Mouse (Mus musculus) embryonic facial prominence, embryonic 13.5 days (tissue): ENCODE measurements at regions not wholly inside any gene's neighbourhood (a gene's known extent, or its start where the extent isn't known, plus 50 kb on each side); places are given as distances from the start of the nearest gene placed in this dataset.

ENCODE experiments used
- ATAC-seq: fragments of 200-750 bp; cut with Nextera tagmentation; 2 replicates; pipeline ENCODE4 v1.8.0; 2017; ENCODE audit warnings: low read depth; ENCODE audit not compliant: insufficient number of reproducible peaks, insufficient read depth, low FRiP score, low TSS enrichment
- H3K27ac ChIP-seq: fragments of 300-500 bp; sonication (generic); 2 replicates; pipeline ENCODE4 v1.5.1; 2015; ENCODE audit warnings: moderate library complexity, mild to moderate bottlenecking, inconsistent platforms
- H3K27me3 ChIP-seq: fragments of 300-500 bp; sonication (generic); 2 replicates; pipeline ENCODE4 v1.6.1; 2015; ENCODE audit warnings: mild to moderate bottlenecking, inconsistent platforms
- H3K36me3 ChIP-seq: fragments of 300-500 bp; sonication (generic); 2 replicates; pipeline ENCODE4 v1.6.1; 2015; ENCODE audit warnings: mild to moderate bottlenecking, inconsistent platforms
- H3K4me1 ChIP-seq: fragments of 300-500 bp; sonication (generic); 2 replicates; pipeline ENCODE4 v1.6.1; 2015; ENCODE audit warnings: inconsistent platforms
- H3K4me2 ChIP-seq: fragments of 300-500 bp; sonication (generic); 2 replicates; pipeline ENCODE4 v1.6.1; 2015; ENCODE audit warnings: moderate library complexity, mild to moderate bottlenecking, inconsistent platforms
- H3K4me3 ChIP-seq: fragments of 300-500 bp; sonication (generic); 2 replicates; pipeline ENCODE4 v1.5.1; 2015; ENCODE audit warnings: mild to moderate bottlenecking, inconsistent platforms
- H3K9ac ChIP-seq: fragments of 300-500 bp; sonication (generic); 2 replicates; pipeline ENCODE4 v1.6.1; 2015; ENCODE audit warnings: mild to moderate bottlenecking, inconsistent platforms
- H3K9me3 ChIP-seq: fragments of 300-500 bp; sonication (generic); 2 replicates; pipeline ENCODE4 v1.6.1; 2016; ENCODE audit warnings: inconsistent platforms
- WGBS: fragments of 180-500 bp; shearing (Covaris S2); methylation state at CpG from one replicate; pipeline ENCODE4 v1.1.7; 2015; ENCODE audit warnings: mixed read lengths; 5-methylcytosine and 5-hydroxymethylcytosine counted together

DNA sequence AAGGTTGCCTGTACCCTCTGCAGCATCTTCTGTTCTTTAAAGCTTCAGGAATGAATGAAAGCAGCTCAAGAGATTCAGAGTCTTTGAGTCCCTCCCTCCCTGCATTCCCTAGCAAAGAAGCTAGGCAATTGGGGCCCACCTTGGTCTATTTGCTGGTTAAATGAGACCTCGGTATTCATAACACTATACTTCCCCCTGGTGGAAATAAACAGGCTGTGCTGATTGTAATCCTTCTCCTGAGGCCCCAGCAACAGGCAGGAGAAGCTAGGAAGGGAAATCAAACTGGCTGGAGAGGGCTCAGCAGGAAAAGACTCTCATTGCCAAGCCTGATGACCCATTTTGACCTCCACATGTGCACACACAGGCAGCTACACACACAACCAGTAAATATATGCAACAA is 137.1 kb downstream of the Sh3bp4 start:
- no peak overlapping the region for H3K4me2 ChIP-seq
- no peaks in the 10 kb centered on the region for H3K27me3 ChIP-seq
- no peak for ATAC-seq
- no peak overlapping the region for H3K4me3 ChIP-seq
- H3K4me1 ChIP-seq: peaks cover 6% of the 10 kb centered on the region; the same call in 1 of the 2 replicates
- 3% methylated on average over 1 of the region's 1 CpGs for WGBS
- H3K9me3 ChIP-seq: peaks cover 3% of the 10 kb centered on the region; the same call in 1 of the 2 replicates
- no peak overlapping the region for H3K9ac ChIP-seq
- no peak overlapping the region for H3K27ac ChIP-seq
- H3K36me3 ChIP-seq: no peaks in the 10 kb centered on the region

DNA sequence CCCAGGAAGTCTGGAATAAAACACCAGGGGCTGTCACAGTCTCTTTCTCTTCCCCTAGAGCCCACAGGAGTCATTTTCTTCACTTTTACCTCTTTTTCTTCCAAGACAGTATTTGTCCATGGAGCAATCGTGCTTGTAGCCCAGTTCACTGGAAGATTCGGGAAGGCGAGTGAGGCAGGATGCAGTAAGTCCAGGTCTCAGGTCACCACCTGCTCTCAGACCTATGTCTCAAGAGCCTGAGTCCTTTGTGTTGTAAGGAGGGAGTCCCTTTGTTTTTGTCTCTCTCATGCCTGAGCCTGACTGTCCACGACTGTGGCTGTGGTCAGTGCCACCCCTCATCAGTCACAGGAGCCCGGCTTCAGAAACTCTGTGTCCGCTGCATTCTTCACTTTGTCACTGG is 140.9 kb downstream of the Sh3bp4 start:
- Histone ChIP-seq H3K9ac (no peak overlapping the region), H3K36me3 (no peaks in the 10 kb centered on the region), H3K27me3 (no peaks in the 10 kb centered on the region), H3K9me3 (no peaks in the 10 kb centered on the region), H3K4me3 (no peak overlapping the region), H3K27ac (no peak overlapping the region), H3K4me2 (no peak overlapping the region), H3K4me1 (peaks cover 6% of the 10 kb centered on the region; the same call in 1 of the 2 replicates)
- no peak for ATAC-seq
- 86% methylated on average over 6 of the region's 6 CpGs for WGBS

DNA sequence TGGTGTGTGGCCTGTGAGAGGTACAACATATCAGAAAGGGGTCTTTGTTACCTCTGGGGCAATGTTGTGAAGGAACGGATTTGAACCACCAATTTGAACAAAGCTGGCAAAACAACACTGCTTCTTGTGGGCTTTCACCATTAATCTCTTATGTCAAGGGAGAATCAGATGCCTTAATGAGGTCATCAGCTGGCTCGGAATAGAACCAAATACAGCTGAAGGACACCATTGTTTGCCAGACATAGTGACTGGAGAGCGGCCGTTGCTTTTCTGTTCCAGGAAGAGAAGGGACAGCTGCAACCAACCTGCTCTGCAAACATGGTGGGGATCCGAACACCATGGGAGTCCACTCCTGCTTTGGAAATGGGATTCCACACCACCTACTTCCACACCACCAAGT is 158.2 kb downstream of the Sh3bp4 start:
- Histone ChIP-seq H3K27me3 (no peaks in the 10 kb centered on the region), H3K36me3 (no peaks in the 10 kb centered on the region), H3K4me3 (no peak overlapping the region), H3K4me1 (no peaks in the 10 kb centered on the region), H3K4me2 (no peak overlapping the region), H3K9ac (no peak overlapping the region), H3K27ac (no peak overlapping the region), H3K9me3 (no peaks in the 10 kb centered on the region)
- ATAC-seq: no peak
- WGBS: 67% methylated on average over 5 of the region's 5 CpGs

DNA sequence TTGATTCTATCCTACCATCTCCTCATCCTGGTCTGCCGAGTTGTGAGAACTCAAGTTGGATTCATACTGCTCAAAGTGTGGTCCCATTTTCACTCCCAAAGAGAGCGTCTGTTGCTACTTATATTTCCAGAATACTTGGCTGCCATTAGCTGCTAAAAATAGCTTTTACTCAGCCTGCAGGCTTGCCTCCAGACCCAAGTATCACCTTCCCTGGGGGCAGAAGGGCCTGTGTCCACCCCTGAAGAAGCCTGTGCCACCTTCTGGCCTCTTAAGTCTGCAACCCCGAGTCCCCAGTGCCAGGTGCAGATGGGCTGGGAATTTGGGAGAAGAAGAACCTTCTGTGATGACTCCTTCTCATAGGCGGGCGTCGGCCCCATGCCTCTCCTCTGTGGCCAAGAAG is 161.5 kb downstream of the Sh3bp4 start:
- Histone ChIP-seq H3K27ac (no peak overlapping the region), H3K27me3 (no peaks in the 10 kb centered on the region), H3K4me3 (no peak overlapping the region), H3K4me1 (peaks cover 5% of the 10 kb centered on the region; the same call in 1 of the 2 replicates), H3K9me3 (no peaks in the 10 kb centered on the region), H3K36me3 (no peaks in the 10 kb centered on the region), H3K4me2 (no peak overlapping the region), H3K9ac (no peak overlapping the region)
- no peak for ATAC-seq
- 79% methylated on average over 6 of the region's 6 CpGs for WGBS

DNA sequence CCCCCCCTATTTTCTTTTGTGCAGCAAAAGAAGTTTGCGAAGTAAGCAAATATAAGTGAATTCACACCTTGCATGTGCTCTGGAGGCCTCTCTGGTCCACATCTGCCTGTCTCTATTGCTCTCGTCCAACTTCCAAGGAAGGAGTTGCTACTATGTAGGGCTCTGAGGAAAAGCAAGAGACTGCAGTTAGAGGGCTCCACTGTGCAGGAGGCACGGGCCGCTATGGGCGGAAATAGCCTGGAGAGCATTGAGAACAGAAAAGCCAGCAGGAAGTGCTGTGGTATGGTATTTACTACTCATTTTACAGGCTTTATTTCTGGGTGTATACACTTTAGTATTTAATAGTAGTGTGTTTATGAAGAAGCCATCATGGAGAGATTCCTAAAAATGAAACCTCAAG is 162.2 kb downstream of the Sh3bp4 start:
- WGBS: 69% methylated on average over 5 of the region's 5 CpGs
- Histone ChIP-seq H3K36me3 (no peaks in the 10 kb centered on the region), H3K27ac (no peak overlapping the region), H3K9me3 (no peaks in the 10 kb centered on the region), H3K4me3 (no peak overlapping the region), H3K27me3 (no peaks in the 10 kb centered on the region), H3K4me2 (no peak overlapping the region), H3K9ac (no peak overlapping the region), H3K4me1 (peaks cover 5% of the 10 kb centered on the region; the same call in 1 of the 2 replicates)
- ATAC-seq: no peak

DNA sequence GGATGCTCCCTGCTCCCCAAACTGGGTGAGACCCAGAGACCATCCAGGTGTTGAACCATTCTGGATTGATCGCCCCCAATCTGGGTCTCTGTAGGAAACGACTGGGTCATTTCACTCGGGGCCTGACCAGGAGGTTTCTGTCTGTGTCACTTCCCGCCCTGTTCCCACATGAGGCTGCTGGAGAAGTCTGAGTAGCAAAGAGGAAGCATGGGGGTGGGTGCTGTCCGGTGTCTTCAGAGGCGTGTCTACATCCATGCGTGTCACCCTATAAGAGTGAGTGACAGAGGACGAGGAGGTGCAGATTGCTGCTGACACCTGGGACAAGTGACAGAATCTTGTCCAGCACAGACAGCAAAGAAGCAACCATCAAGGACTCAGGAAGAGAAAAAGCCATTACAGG is 164.7 kb downstream of the Sh3bp4 start:
- WGBS: 66% methylated on average over 8 of the region's 8 CpGs
- no peaks in the 10 kb centered on the region for H3K9me3 ChIP-seq
- H3K36me3 ChIP-seq: no peaks in the 10 kb centered on the region
- ATAC-seq: no peak
- H3K4me3 ChIP-seq: no peak overlapping the region
- H3K27me3 ChIP-seq: no peaks in the 10 kb centered on the region
- H3K4me2 ChIP-seq: no peak overlapping the region
- no peak overlapping the region for H3K9ac ChIP-seq
- no peak overlapping the region for H3K27ac ChIP-seq
- H3K4me1 ChIP-seq: peaks cover 5% of the 10 kb centered on the region; the same call in 1 of the 2 replicates

DNA sequence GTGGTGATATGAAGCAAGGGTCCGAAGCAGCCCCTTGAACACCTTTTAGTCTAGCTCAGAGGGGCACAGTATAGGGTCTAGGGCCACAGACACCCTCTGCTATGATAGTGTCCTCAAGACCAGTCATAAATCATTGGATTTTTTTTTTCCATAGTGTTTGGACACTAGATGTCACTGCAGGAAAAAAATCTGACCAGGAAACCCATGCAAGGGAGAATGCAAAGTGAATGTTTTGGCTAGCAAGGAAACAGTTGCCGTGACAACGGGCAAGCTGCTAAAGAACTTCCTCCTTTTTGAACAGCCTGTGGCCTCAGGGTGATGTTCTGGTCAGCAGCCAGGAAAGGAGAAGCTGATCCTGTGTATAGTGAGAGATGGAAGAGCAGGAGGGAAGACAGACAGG is 165.1 kb downstream of the Sh3bp4 start:
- Histone ChIP-seq H3K9me3 (no peaks in the 10 kb centered on the region), H3K27me3 (no peaks in the 10 kb centered on the region), H3K36me3 (no peaks in the 10 kb centered on the region), H3K9ac (no peak overlapping the region), H3K27ac (no peak overlapping the region), H3K4me3 (no peak overlapping the region), H3K4me2 (no peak overlapping the region), H3K4me1 (peaks cover 5% of the 10 kb centered on the region; the same call in 1 of the 2 replicates)
- 35% methylated on average over 3 of the region's 3 CpGs for WGBS
- ATAC-seq: no peak

DNA sequence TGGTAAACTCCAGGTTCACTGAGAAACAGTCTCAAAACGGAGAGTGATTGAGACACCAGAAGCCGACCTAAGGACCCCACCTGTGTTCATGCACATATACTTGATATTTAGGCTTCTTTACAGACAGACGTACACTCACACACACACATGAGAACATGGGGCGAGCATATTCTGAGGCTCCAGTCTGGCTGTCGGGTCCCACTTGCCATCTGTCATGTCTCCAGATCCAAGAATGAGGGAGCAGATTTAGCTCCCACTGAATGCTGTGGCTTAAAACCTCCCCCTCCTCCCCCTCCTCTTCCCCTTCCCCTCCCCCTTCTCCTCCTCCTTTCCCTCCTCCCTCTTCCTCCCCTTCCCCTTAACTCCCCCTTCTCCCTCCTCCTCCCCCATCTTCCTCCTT is 167.5 kb downstream of the Sh3bp4 start:
- Histone ChIP-seq H3K27me3 (no peaks in the 10 kb centered on the region), H3K27ac (no peak overlapping the region), H3K9me3 (no peaks in the 10 kb centered on the region), H3K9ac (no peak overlapping the region), H3K4me2 (no peak overlapping the region), H3K4me1 (peaks cover 9% of the 10 kb centered on the region; the same call in 1 of the 2 replicates), H3K36me3 (no peaks in the 10 kb centered on the region), H3K4me3 (no peak overlapping the region)
- no peak for ATAC-seq
- WGBS: 69% methylated on average over 5 of the region's 5 CpGs

DNA sequence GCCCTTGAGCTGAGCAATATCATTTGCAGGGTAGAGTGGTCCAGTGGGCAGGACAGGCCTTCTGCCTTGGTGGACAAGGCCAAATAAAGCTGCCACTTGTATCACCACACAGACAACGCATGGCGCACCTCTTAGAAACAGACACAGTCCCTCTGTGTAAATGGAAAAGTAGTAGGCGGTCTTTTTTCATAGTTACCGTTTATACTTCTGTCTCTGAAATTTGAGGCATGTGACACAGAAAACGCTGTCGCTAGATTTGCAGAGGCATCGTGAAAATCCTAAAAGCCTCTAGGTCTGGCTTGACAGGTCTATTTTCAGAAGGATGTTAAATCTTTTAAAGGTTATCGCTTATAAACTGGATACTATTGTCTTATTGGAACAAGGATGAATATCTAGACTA is 174.4 kb downstream of the Sh3bp4 start:
- no peak overlapping the region for H3K9ac ChIP-seq
- no peak overlapping the region for H3K4me3 ChIP-seq
- H3K4me2 ChIP-seq: no peak overlapping the region
- 66% methylated on average over 8 of the region's 8 CpGs for WGBS
- ATAC-seq: no peak
- no peaks in the 10 kb centered on the region for H3K27me3 ChIP-seq
- no peak overlapping the region for H3K27ac ChIP-seq
- peaks cover 8% of the 10 kb centered on the region for H3K9me3 ChIP-seq
- peaks cover 18% of the 10 kb centered on the region for H3K4me1 ChIP-seq
- no peaks in the 10 kb centered on the region for H3K36me3 ChIP-seq

DNA sequence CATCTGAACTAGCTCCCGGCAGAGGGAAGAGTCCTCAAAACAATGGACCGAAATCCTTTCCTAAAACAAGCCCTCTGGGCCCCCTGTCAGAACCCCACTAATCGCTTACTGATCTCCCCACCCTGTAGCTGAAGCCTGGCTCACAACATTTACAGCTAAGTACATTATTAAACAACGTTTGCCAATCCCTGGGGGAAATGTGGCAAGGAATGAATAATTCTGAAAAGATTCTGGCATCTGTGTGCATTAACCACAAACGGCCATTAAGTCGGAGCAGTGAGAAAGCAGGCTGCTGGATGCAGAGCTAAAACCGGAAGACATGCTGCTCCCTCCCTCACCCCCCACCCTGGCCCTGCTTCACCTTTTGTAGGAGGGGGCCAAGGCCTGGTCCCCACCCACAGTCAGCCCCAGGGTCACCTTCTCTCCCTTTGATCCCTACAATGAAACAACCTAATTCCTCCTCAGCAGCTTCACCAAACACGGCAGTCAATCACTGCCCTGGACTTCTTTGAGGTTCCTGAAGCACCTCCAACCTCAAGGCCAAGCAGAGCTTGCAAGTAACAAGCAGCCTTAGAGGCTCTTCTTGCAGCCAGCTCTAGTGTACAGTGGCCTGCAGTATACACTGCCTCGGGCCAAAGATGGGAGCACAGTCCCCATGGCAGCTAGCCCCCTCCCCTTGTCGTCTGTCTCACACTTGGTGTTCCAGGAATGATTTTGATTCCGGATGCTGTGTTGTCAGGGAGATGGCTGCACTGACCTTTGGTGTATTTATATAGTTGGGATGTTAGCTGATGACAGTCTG is 175.2 kb downstream of the Sh3bp4 start:
- ATAC-seq: no peak
- Histone ChIP-seq H3K4me3 (no peak overlapping the region), H3K36me3 (no peaks in the 10 kb centered on the region), H3K9ac (peak overlapping the region; percentile 17; the same call in 1 of the 2 replicates), H3K9me3 (peaks cover 8% of the 10 kb centered on the region), H3K27ac (peak overlapping the region; percentile 51), H3K4me2 (peak overlapping the region; percentile 18; the same call in 1 of the 2 replicates), H3K27me3 (no peaks in the 10 kb centered on the region), H3K4me1 (peaks cover 18% of the 10 kb centered on the region)
- WGBS: 24% methylated on average over 11 of the region's 11 CpGs

DNA sequence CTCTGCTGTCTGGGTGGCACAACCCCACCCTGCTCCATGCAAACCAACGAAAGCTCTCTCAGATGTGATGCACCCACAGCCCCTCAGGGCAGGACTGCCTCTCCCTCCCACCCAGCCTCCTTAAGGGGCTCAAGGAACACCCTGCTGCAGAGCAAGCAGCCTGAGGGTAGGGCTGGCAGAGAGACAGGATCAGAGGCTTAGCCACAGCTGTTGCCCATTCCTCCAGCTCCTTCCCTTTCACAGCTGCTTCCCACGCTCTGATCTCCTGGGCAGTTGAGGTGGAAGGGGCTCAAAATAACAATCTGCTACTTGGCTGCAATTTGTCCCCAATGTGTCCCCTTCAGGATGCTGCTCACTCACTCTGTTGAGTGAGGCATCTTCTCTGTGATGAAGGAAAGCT is 181.5 kb downstream of the Sh3bp4 start:
- no peak overlapping the region for H3K4me3 ChIP-seq
- H3K4me1 ChIP-seq: peaks cover 11% of the 10 kb centered on the region
- no peak for ATAC-seq
- H3K27ac ChIP-seq: no peak overlapping the region
- H3K36me3 ChIP-seq: no peaks in the 10 kb centered on the region
- 11% methylated on average over 2 of the region's 2 CpGs for WGBS
- no peak overlapping the region for H3K4me2 ChIP-seq
- no peak overlapping the region for H3K9ac ChIP-seq
- H3K9me3 ChIP-seq: peaks cover 8% of the 10 kb centered on the region
- H3K27me3 ChIP-seq: no peaks in the 10 kb centered on the region

DNA sequence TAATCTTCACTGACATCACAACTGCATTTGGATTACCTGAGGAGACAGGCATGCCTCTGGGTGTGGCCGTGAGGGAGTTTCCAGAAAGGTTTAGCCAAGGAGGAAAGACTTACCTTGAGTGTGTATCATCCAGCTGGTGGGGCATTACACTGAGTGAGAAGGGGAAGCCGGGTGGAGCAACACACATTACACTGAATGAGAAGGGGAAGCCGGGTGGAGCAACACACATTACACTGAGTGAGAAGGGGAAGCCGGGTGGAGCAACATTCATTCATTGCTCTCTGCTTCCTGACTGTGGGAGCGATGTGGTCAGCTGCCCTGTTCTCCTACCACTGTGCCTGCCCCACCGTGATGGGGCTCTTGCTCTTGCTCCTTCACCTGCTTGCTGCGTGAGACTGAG is 182.3 kb downstream of the Sh3bp4 start:
- peaks cover 11% of the 10 kb centered on the region for H3K4me1 ChIP-seq
- no peak overlapping the region for H3K27ac ChIP-seq
- peaks cover 2% of the 10 kb centered on the region for H3K9me3 ChIP-seq
- no peak for ATAC-seq
- WGBS: 82% methylated on average over 7 of the region's 7 CpGs
- H3K9ac ChIP-seq: no peak overlapping the region
- no peak overlapping the region for H3K4me3 ChIP-seq
- H3K36me3 ChIP-seq: no peaks in the 10 kb centered on the region
- H3K27me3 ChIP-seq: no peaks in the 10 kb centered on the region
- H3K4me2 ChIP-seq: no peak overlapping the region
